Mouse (Mus musculus): ENCODE results near the gene Oat. TPM values are rescaled to one million over a fixed set of nuclear protein-coding genes. Genes with fewer than 3 reads are reported as not detected.

Gene Oat
- polyA plus RNA-seq, 1 experiment = 78.1 TPM

- Histone ChIP-seq H3K36me3 (ENCODE audit: control insufficient read depth, insufficient read depth) (no peaks in the 10 kb centered on the region), H3K79me3 (ENCODE audit: low read depth) (peaks cover 40% of the 10 kb centered on the region), H3ac (ENCODE audit: control insufficient read depth, insufficient read length, low read depth) (peak overlapping the region; percentile 20), H3K27me3 (ENCODE audit: control insufficient read depth, insufficient read depth, insufficient read length) (peaks cover 6% of the 10 kb centered on the region), H3K4me3 (ENCODE audit: insufficient read depth, poor library complexity, severe bottlenecking) (peak overlapping the region; percentile 34), H3K79me2 (ENCODE audit: control insufficient read depth, insufficient read depth) (peaks cover 49% of the 10 kb centered on the region)
- TF ChIP-seq USF1 (IDR thresholded peaks at IDR 0.05; ENCODE audit: low read depth) (no peak), MAX (IDR thresholded peaks at IDR 0.05) (no peak), CTCF (IDR thresholded peaks at IDR 0.05; ENCODE audit: control insufficient read depth, insufficient read depth, insufficient read length) (peak; percentile 54), MYOD1 (IDR thresholded peaks at IDR 0.05; ENCODE audit: control insufficient read depth, insufficient read length, low read depth) (no peak)
Observed at GRCm38 (mm10) chr7:132575623-132576022, 575 bp downstream of the Oat start.

- H3ac ChIP-seq (ENCODE audit: control insufficient read depth, insufficient read length, low read depth) = no peak overlapping the region
- H3K79me3 ChIP-seq (ENCODE audit: low read depth) = peaks cover 45% of the 10 kb centered on the region
- TF ChIP-seq MYOD1 (IDR thresholded peaks at IDR 0.05; ENCODE audit: control insufficient read depth, insufficient read length, low read depth) = no peak
- no peak for TF ChIP-seq USF1 (IDR thresholded peaks at IDR 0.05; ENCODE audit: low read depth)
- no peak for TF ChIP-seq FOSL1 (IDR thresholded peaks at IDR 0.05; ENCODE audit: insufficient read depth, low read length, poor library complexity, severe bottlenecking)
- TF ChIP-seq MAX (IDR thresholded peaks at IDR 0.05) = no peak
- no peak for TF ChIP-seq MYOG (IDR thresholded peaks at IDR 0.05; ENCODE audit: control insufficient read depth, extremely low read depth, insufficient read length)
- TF ChIP-seq CTCF (IDR thresholded peaks at IDR 0.05; ENCODE audit: control insufficient read depth, insufficient read depth, insufficient read length) = no peak
- no peak for TF ChIP-seq CEBPB (IDR thresholded peaks at IDR 0.05; ENCODE audit: low read depth)
- H3K36me3 ChIP-seq (ENCODE audit: control insufficient read depth, insufficient read depth) = no peaks in the 10 kb centered on the region
- H3K4me3 ChIP-seq (ENCODE audit: insufficient read depth, poor library complexity, severe bottlenecking) = no peak overlapping the region
- H3K27me3 ChIP-seq (ENCODE audit: control insufficient read depth, insufficient read depth, insufficient read length) = no peaks in the 10 kb centered on the region
- peaks cover 58% of the 10 kb centered on the region for H3K79me2 ChIP-seq (ENCODE audit: control insufficient read depth, insufficient read depth)
Observed at GRCm38 (mm10) chr7:132574646-132575045, 1.6 kb downstream of the Oat start.

GRCm38 (mm10) chr7:132573205-132573604, 3.0 kb downstream of the Oat start:
- Histone ChIP-seq H3K4me3 (ENCODE audit: insufficient read depth, poor library complexity, severe bottlenecking) (no peak overlapping the region), H3K27me3 (ENCODE audit: control insufficient read depth, insufficient read depth, insufficient read length) (no peaks in the 10 kb centered on the region), H3K36me3 (ENCODE audit: control insufficient read depth, insufficient read depth) (peaks cover 12% of the 10 kb centered on the region), H3ac (ENCODE audit: control insufficient read depth, insufficient read length, low read depth) (no peak overlapping the region), H3K79me3 (ENCODE audit: low read depth) (peaks cover 45% of the 10 kb centered on the region), H3K79me2 (ENCODE audit: control insufficient read depth, insufficient read depth) (peaks cover 58% of the 10 kb centered on the region)
- TF ChIP-seq MYOD1 (IDR thresholded peaks at IDR 0.05; ENCODE audit: control insufficient read depth, insufficient read length, low read depth) = no peak
- TF ChIP-seq CEBPB (IDR thresholded peaks at IDR 0.05; ENCODE audit: low read depth) = no peak
- TF ChIP-seq CTCF (IDR thresholded peaks at IDR 0.05; ENCODE audit: control insufficient read depth, insufficient read depth, insufficient read length) = no peak
- no peak for TF ChIP-seq MAX (IDR thresholded peaks at IDR 0.05)
- TF ChIP-seq FOSL1 (IDR thresholded peaks at IDR 0.05; ENCODE audit: insufficient read depth, low read length, poor library complexity, severe bottlenecking) = no peak
- no peak for TF ChIP-seq USF1 (IDR thresholded peaks at IDR 0.05; ENCODE audit: low read depth)
- TF ChIP-seq MYOG (IDR thresholded peaks at IDR 0.05; ENCODE audit: control insufficient read depth, extremely low read depth, insufficient read length) = no peak

GRCm38 (mm10) chr7:132572738-132573137, 3.5 kb downstream of the Oat start:
- Histone ChIP-seq H3K79me2 (ENCODE audit: control insufficient read depth, insufficient read depth) (peaks cover 58% of the 10 kb centered on the region), H3ac (ENCODE audit: control insufficient read depth, insufficient read length, low read depth) (no peak overlapping the region), H3K79me3 (ENCODE audit: low read depth) (peaks cover 45% of the 10 kb centered on the region), H3K36me3 (ENCODE audit: control insufficient read depth, insufficient read depth) (peaks cover 16% of the 10 kb centered on the region), H3K27me3 (ENCODE audit: control insufficient read depth, insufficient read depth, insufficient read length) (no peaks in the 10 kb centered on the region), H3K4me3 (ENCODE audit: insufficient read depth, poor library complexity, severe bottlenecking) (no peak overlapping the region)
- TF ChIP-seq MAX (IDR thresholded peaks at IDR 0.05) = no peak
- TF ChIP-seq MYOG (IDR thresholded peaks at IDR 0.05; ENCODE audit: control insufficient read depth, extremely low read depth, insufficient read length) = no peak
- TF ChIP-seq CEBPB (IDR thresholded peaks at IDR 0.05; ENCODE audit: low read depth) = no peak
- no peak for TF ChIP-seq CTCF (IDR thresholded peaks at IDR 0.05; ENCODE audit: control insufficient read depth, insufficient read depth, insufficient read length)
- TF ChIP-seq MYOD1 (IDR thresholded peaks at IDR 0.05; ENCODE audit: control insufficient read depth, insufficient read length, low read depth) = no peak
- no peak for TF ChIP-seq FOSL1 (IDR thresholded peaks at IDR 0.05; ENCODE audit: insufficient read depth, low read length, poor library complexity, severe bottlenecking)
- no peak for TF ChIP-seq USF1 (IDR thresholded peaks at IDR 0.05; ENCODE audit: low read depth)

- Histone ChIP-seq H3K79me3 (ENCODE audit: low read depth) (peaks cover 45% of the 10 kb centered on the region), H3K27me3 (ENCODE audit: control insufficient read depth, insufficient read depth, insufficient read length) (no peaks in the 10 kb centered on the region), H3K4me3 (ENCODE audit: insufficient read depth, poor library complexity, severe bottlenecking) (no peak overlapping the region), H3ac (ENCODE audit: control insufficient read depth, insufficient read length, low read depth) (no peak overlapping the region), H3K79me2 (ENCODE audit: control insufficient read depth, insufficient read depth) (peaks cover 58% of the 10 kb centered on the region), H3K36me3 (ENCODE audit: control insufficient read depth, insufficient read depth) (peaks cover 23% of the 10 kb centered on the region)
- TF ChIP-seq FOSL1 (IDR thresholded peaks at IDR 0.05; ENCODE audit: insufficient read depth, low read length, poor library complexity, severe bottlenecking) = no peak
- no peak for TF ChIP-seq CEBPB (IDR thresholded peaks at IDR 0.05; ENCODE audit: low read depth)
- TF ChIP-seq CTCF (IDR thresholded peaks at IDR 0.05; ENCODE audit: control insufficient read depth, insufficient read depth, insufficient read length) = no peak
- no peak for TF ChIP-seq MYOG (IDR thresholded peaks at IDR 0.05; ENCODE audit: control insufficient read depth, extremely low read depth, insufficient read length)
- TF ChIP-seq MAX (IDR thresholded peaks at IDR 0.05) = no peak
- TF ChIP-seq USF1 (IDR thresholded peaks at IDR 0.05; ENCODE audit: low read depth) = no peak
- no peak for TF ChIP-seq MYOD1 (IDR thresholded peaks at IDR 0.05; ENCODE audit: control insufficient read depth, insufficient read length, low read depth)
Observed at GRCm38 (mm10) chr7:132571481-132571880, 4.7 kb downstream of the Oat start.

GRCm38 (mm10) chr7:132570071-132570470, 6.1 kb downstream of the Oat start:
- TF ChIP-seq CTCF (IDR thresholded peaks at IDR 0.05; ENCODE audit: control insufficient read depth, insufficient read depth, insufficient read length) = no peak
- no peak overlapping the region for H3ac ChIP-seq (ENCODE audit: control insufficient read depth, insufficient read length, low read depth)
- no peak overlapping the region for H3K4me3 ChIP-seq (ENCODE audit: insufficient read depth, poor library complexity, severe bottlenecking)
- peaks cover 52% of the 10 kb centered on the region for H3K79me2 ChIP-seq (ENCODE audit: control insufficient read depth, insufficient read depth)
- H3K36me3 ChIP-seq (ENCODE audit: control insufficient read depth, insufficient read depth) = peaks cover 36% of the 10 kb centered on the region
- no peaks in the 10 kb centered on the region for H3K27me3 ChIP-seq (ENCODE audit: control insufficient read depth, insufficient read depth, insufficient read length)
- peaks cover 41% of the 10 kb centered on the region for H3K79me3 ChIP-seq (ENCODE audit: low read depth)
